Mouse (Mus musculus): ENCODE data around the gene Olfr229. TPM values are rescaled to one million over a fixed set of nuclear protein-coding genes. Genes with fewer than 3 reads are reported as not detected.

Gene Olfr229
- polyA plus RNA-seq, 1 experiment from 2014 or later = not detected

Other genes with a start within 250 kb of the Olfr229 start
- not detected in 2 replicates for gene Olfr963, start 240.1 kb upstream of the Olfr229 start, polyA plus RNA-seq (2016; fragmentation: Nextera tagmentation; extraction: Ambion mirVana)
- gene Olfr149, start 200.2 kb upstream of the Olfr229 start, polyA plus RNA-seq (2016; fragmentation: Nextera tagmentation; extraction: Ambion mirVana) = not detected in 2 replicates
- gene Olfr965, start 196.0 kb upstream of the Olfr229 start, polyA plus RNA-seq (2016; fragmentation: Nextera tagmentation; extraction: Ambion mirVana) = not detected in 2 replicates
- gene Olfr150, start 176.4 kb upstream of the Olfr229 start, polyA plus RNA-seq (2016; fragmentation: Nextera tagmentation; extraction: Ambion mirVana) = not detected in 2 replicates
- gene Olfr967, start 161.1 kb upstream of the Olfr229 start, polyA plus RNA-seq (2016; fragmentation: Nextera tagmentation; extraction: Ambion mirVana) = not detected in 2 replicates
- not detected in 2 replicates for gene Olfr968, start 124.1 kb upstream of the Olfr229 start, polyA plus RNA-seq (2016; fragmentation: Nextera tagmentation; extraction: Ambion mirVana)
- gene Olfr969, start 116.4 kb upstream of the Olfr229 start, polyA plus RNA-seq (2016; fragmentation: Nextera tagmentation; extraction: Ambion mirVana) = not detected in 2 replicates
- gene Olfr970, start 98.5 kb upstream of the Olfr229 start, polyA plus RNA-seq (2016; fragmentation: Nextera tagmentation; extraction: Ambion mirVana) = not detected in 2 replicates
- not detected in 2 replicates for gene Olfr971, start 70.5 kb upstream of the Olfr229 start, polyA plus RNA-seq (2016; fragmentation: Nextera tagmentation; extraction: Ambion mirVana)
- gene Olfr972, start 40.9 kb upstream of the Olfr229 start, polyA plus RNA-seq (2016; fragmentation: Nextera tagmentation; extraction: Ambion mirVana) = not detected in 2 replicates
- gene Olfr974, start 30.2 kb downstream of the Olfr229 start, polyA plus RNA-seq (2016; fragmentation: Nextera tagmentation; extraction: Ambion mirVana) = not detected in 2 replicates
- not detected in 2 replicates for gene Olfr975, start 44.7 kb downstream of the Olfr229 start, polyA plus RNA-seq (2016; fragmentation: Nextera tagmentation; extraction: Ambion mirVana)
- gene Olfr976, start 53.8 kb downstream of the Olfr229 start, polyA plus RNA-seq (2016; fragmentation: Nextera tagmentation; extraction: Ambion mirVana) = not detected in 2 replicates
- gene Olfr978, start 84.8 kb downstream of the Olfr229 start, polyA plus RNA-seq (2016; fragmentation: Nextera tagmentation; extraction: Ambion mirVana) = not detected in 2 replicates
- gene Olfr979, start 96.1 kb downstream of the Olfr229 start, polyA plus RNA-seq (2016; fragmentation: Nextera tagmentation; extraction: Ambion mirVana) = not detected in 2 replicates
- gene Olfr980, start 102.2 kb downstream of the Olfr229 start, polyA plus RNA-seq (2016; fragmentation: Nextera tagmentation; extraction: Ambion mirVana) = not detected in 2 replicates
- gene Olfr981, start 114.1 kb downstream of the Olfr229 start, polyA plus RNA-seq (2016; fragmentation: Nextera tagmentation; extraction: Ambion mirVana) = not detected in 2 replicates
- not detected in 2 replicates for gene Olfr982, start 166.5 kb downstream of the Olfr229 start, polyA plus RNA-seq (2016; fragmentation: Nextera tagmentation; extraction: Ambion mirVana)
- not detected in 2 replicates for gene Olfr983, start 186.3 kb downstream of the Olfr229 start, polyA plus RNA-seq (2016; fragmentation: Nextera tagmentation; extraction: Ambion mirVana)
- gene Olfr984, start 206.9 kb downstream of the Olfr229 start, polyA plus RNA-seq (2016; fragmentation: Nextera tagmentation; extraction: Ambion mirVana) = not detected in 2 replicates
- gene Olfr985, start 222.8 kb downstream of the Olfr229 start, polyA plus RNA-seq (2016; fragmentation: Nextera tagmentation; extraction: Ambion mirVana) = not detected in 2 replicates
- not detected in 2 replicates for gene Tmem225, start 240.8 kb downstream of the Olfr229 start, polyA plus RNA-seq (2016; fragmentation: Nextera tagmentation; extraction: Ambion mirVana)

All from heart, embryonic 12.5 days (tissue).